Mouse (Mus musculus) midbrain, embryonic 10.5 days (tissue): Measurements from ENCODE around the gene Lrrc17. TPM values are rescaled to one million over a fixed set of nuclear protein-coding genes. Genes with fewer than 3 reads are reported as not detected.

Source experiments
- DNase-seq: peaks from one replicate; pipeline ENCODE4 v3.0.0-alpha.2; 2017; ENCODE audit warnings: low spot score
- H3K27ac ChIP-seq: fragments of 300-500 bp; sonication (generic); replicated peaks from 2 replicates; pipeline ENCODE4 v1.5.1; 2016; ENCODE audit warnings: mild to moderate bottlenecking
- H3K27me3 ChIP-seq: fragments of 300-500 bp; sonication (generic); 2 replicates; pipeline ENCODE4 v1.6.1; 2016; ENCODE audit warnings: low read depth, mild to moderate bottlenecking; ENCODE audit not compliant: poor library complexity, severe bottlenecking
- H3K36me3 ChIP-seq: fragments of 300-500 bp; sonication (generic); 2 replicates; pipeline ENCODE4 v1.6.1; 2016; ENCODE audit warnings: mild to moderate bottlenecking, moderate library complexity
- H3K4me1 ChIP-seq: fragments of 300-500 bp; sonication (generic); 2 replicates; pipeline ENCODE4 v1.6.1; 2016
- H3K4me3 ChIP-seq: fragments of 300-500 bp; sonication (generic); 2 replicates; pipeline ENCODE4 v1.5.1; 2016; ENCODE audit warnings: mild to moderate bottlenecking, moderate library complexity
- H3K9me3 ChIP-seq: fragments of 300-500 bp; sonication (generic); replicated peaks from 2 replicates; pipeline ENCODE4 v1.6.1; 2016; ENCODE audit warnings: mild to moderate bottlenecking
- WGBS: fragments of 180-500 bp; shearing (Covaris S2); methylation state at CpG from one replicate; pipeline ENCODE4 v1.1.7; 2016; 5-methylcytosine and 5-hydroxymethylcytosine counted together
- polyA plus RNA-seq: library from polyadenylated mRNA; unstranded; fragments of >200 nt; fragmentation: Nextera tagmentation; extraction: Ambion mirVana; gene quantifications from 2 replicates; pipeline ENCODE4 v1.2.1, GENCODE M21; 2016

Gene Lrrc17
- polyA plus RNA-seq, 1 experiment from 2014 or later: 5.6 TPM

GRCm38 (mm10) chr5:21517562-21517961 lies 25.8 kb upstream of the Lrrc17 start:
- 93% methylated on average over 2 of the region's 2 CpGs for WGBS
- H3K27ac ChIP-seq: no peak overlapping the region
- H3K27me3 ChIP-seq: no peaks in the 10 kb centered on the region; the same call in 1 of the 2 replicates
- no peak overlapping the region for H3K4me3 ChIP-seq
- no peak for DNase-seq
- no peaks in the 10 kb centered on the region for H3K9me3 ChIP-seq
- H3K36me3 ChIP-seq: no peaks in the 10 kb centered on the region
- H3K4me1 ChIP-seq: peaks cover 15% of the 10 kb centered on the region

GRCm38 (mm10) chr5:21518207-21518606 lies 25.2 kb upstream of the Lrrc17 start:
- H3K9me3 ChIP-seq: no peaks in the 10 kb centered on the region
- H3K27me3 ChIP-seq: no peaks in the 10 kb centered on the region; the same call in 1 of the 2 replicates
- H3K36me3 ChIP-seq: no peaks in the 10 kb centered on the region
- no peak overlapping the region for H3K4me3 ChIP-seq
- 88% methylated on average over 4 of the region's 4 CpGs for WGBS
- H3K27ac ChIP-seq: no peak overlapping the region
- DNase-seq: no peak
- H3K4me1 ChIP-seq: peaks cover 13% of the 10 kb centered on the region

- H3K36me3 ChIP-seq: no peaks in the 10 kb centered on the region
- peaks cover 7% of the 10 kb centered on the region; the same call in 1 of the 2 replicates for H3K4me1 ChIP-seq
- H3K4me3 ChIP-seq: no peak overlapping the region
- WGBS: 90% methylated on average over 3 of the region's 3 CpGs
- H3K27ac ChIP-seq: no peak overlapping the region
- H3K9me3 ChIP-seq: no peaks in the 10 kb centered on the region
- no peak for DNase-seq
- H3K27me3 ChIP-seq: no peaks in the 10 kb centered on the region; the same call in 1 of the 2 replicates
These were observed 24.2 kb upstream of the Lrrc17 start for GRCm38 (mm10) chr5:21519166-21519565.

GRCm38 (mm10) chr5:21526835-21527485 lies 16.4 kb upstream of the Lrrc17 start:
- H3K4me3 ChIP-seq: no peak overlapping the region
- H3K27ac ChIP-seq: peak overlapping the region; percentile 69
- peak; percentile 51 for DNase-seq
- H3K27me3 ChIP-seq: no peaks in the 10 kb centered on the region
- peaks cover 6% of the 10 kb centered on the region; the same call in 1 of the 2 replicates for H3K9me3 ChIP-seq
- H3K4me1 ChIP-seq: peaks cover 26% of the 10 kb centered on the region
- H3K36me3 ChIP-seq: no peaks in the 10 kb centered on the region
- WGBS: 33% methylated on average over 11 of the region's 11 CpGs

- Histone ChIP-seq H3K9me3 (peaks cover 6% of the 10 kb centered on the region; the same call in 1 of the 2 replicates), H3K27me3 (no peaks in the 10 kb centered on the region), H3K27ac (peak overlapping the region; percentile 69), H3K4me1 (peaks cover 22% of the 10 kb centered on the region), H3K36me3 (no peaks in the 10 kb centered on the region), H3K4me3 (no peak overlapping the region)
- DNase-seq: no peak
- 62% methylated on average over 4 of the region's 4 CpGs for WGBS
These were observed 15.9 kb upstream of the Lrrc17 start for GRCm38 (mm10) chr5:21527488-21527911.

- WGBS: 94% methylated on average over 15 of the region's 15 CpGs
- no peaks in the 10 kb centered on the region for H3K27me3 ChIP-seq
- H3K36me3 ChIP-seq: no peaks in the 10 kb centered on the region
- H3K9me3 ChIP-seq: peaks cover 6% of the 10 kb centered on the region; the same call in 1 of the 2 replicates
- H3K4me3 ChIP-seq: no peak overlapping the region
- peak overlapping the region; percentile 69; the same call in 1 of the 2 replicates for H3K27ac ChIP-seq
- peaks cover 19% of the 10 kb centered on the region for H3K4me1 ChIP-seq
- DNase-seq: no peak
These were observed 15.1 kb upstream of the Lrrc17 start for GRCm38 (mm10) chr5:21528068-21528842.

GRCm38 (mm10) chr5:21529110-21529720 lies 14.1 kb upstream of the Lrrc17 start:
- 92% methylated on average over 8 of the region's 8 CpGs for whole genome bisulfite sequencing
- Histone ChIP-seq H3K9me3 (peaks cover 6% of the 10 kb centered on the region; the same call in 1 of the 2 replicates), H3K36me3 (no peaks in the 10 kb centered on the region), H3K4me3 (no peak overlapping the region), H3K27ac (no peak overlapping the region), H3K4me1 (peaks cover 19% of the 10 kb centered on the region), H3K27me3 (no peaks in the 10 kb centered on the region)
- no peak for DNase-seq

GRCm38 (mm10) chr5:21532126-21532525 lies 11.2 kb upstream of the Lrrc17 start:
- WGBS: 84% methylated on average over 2 of the region's 2 CpGs
- no peak overlapping the region for H3K4me3 ChIP-seq
- H3K27ac ChIP-seq: no peak overlapping the region
- H3K36me3 ChIP-seq: no peaks in the 10 kb centered on the region
- no peak for DNase-seq
- H3K9me3 ChIP-seq: peaks cover 6% of the 10 kb centered on the region; the same call in 1 of the 2 replicates
- H3K27me3 ChIP-seq: no peaks in the 10 kb centered on the region
- peaks cover 12% of the 10 kb centered on the region for H3K4me1 ChIP-seq

GRCm38 (mm10) chr5:21532921-21533320 lies 10.4 kb upstream of the Lrrc17 start:
- peaks cover 6% of the 10 kb centered on the region; the same call in 1 of the 2 replicates for H3K9me3 ChIP-seq
- no peak overlapping the region for H3K27ac ChIP-seq
- no peaks in the 10 kb centered on the region for H3K36me3 ChIP-seq
- no peak overlapping the region for H3K4me3 ChIP-seq
- no peak for DNase-seq
- no peaks in the 10 kb centered on the region for H3K27me3 ChIP-seq
- peaks cover 4% of the 10 kb centered on the region for H3K4me1 ChIP-seq
- WGBS: 90% methylated on average over 5 of the region's 5 CpGs

GRCm38 (mm10) chr5:21542226-21542625 lies 1.1 kb upstream of the Lrrc17 start:
- no peaks in the 10 kb centered on the region for H3K9me3 ChIP-seq
- H3K4me3 ChIP-seq: no peak overlapping the region
- H3K36me3 ChIP-seq: no peaks in the 10 kb centered on the region
- 86% methylated on average over 4 of the region's 4 CpGs for WGBS
- H3K27me3 ChIP-seq: no peaks in the 10 kb centered on the region
- H3K4me1 ChIP-seq: peaks cover 24% of the 10 kb centered on the region
- H3K27ac ChIP-seq: no peak overlapping the region
- DNase-seq: no peak

GRCm38 (mm10) chr5:21544821-21545220 lies 1.5 kb downstream of the Lrrc17 start:
- WGBS: 74% methylated on average over 3 of the region's 3 CpGs
- Histone ChIP-seq H3K9me3 (no peaks in the 10 kb centered on the region), H3K27ac (no peak overlapping the region), H3K27me3 (no peaks in the 10 kb centered on the region), H3K4me3 (no peak overlapping the region), H3K4me1 (peaks cover 24% of the 10 kb centered on the region), H3K36me3 (no peaks in the 10 kb centered on the region)
- no peak for DNase-seq

GRCm38 (mm10) chr5:21545227-21545626 lies 1.9 kb downstream of the Lrrc17 start:
- no peak overlapping the region for H3K4me3 ChIP-seq

More at GRCm38 (mm10) chr5:21545227-21545626, 1.9 kb downstream of the Lrrc17 start:
- DNase-seq: no peak
- Histone ChIP-seq H3K27me3 (no peaks in the 10 kb centered on the region), H3K4me1 (peaks cover 24% of the 10 kb centered on the region), H3K36me3 (no peaks in the 10 kb centered on the region), H3K27ac (no peak overlapping the region), H3K9me3 (no peaks in the 10 kb centered on the region)
